Mouse (Mus musculus) left cerebral cortex, postnatal 10 days (tissue): ENCODE measurements around the gene Dbf4. TPM values are rescaled to one million over a fixed set of nuclear protein-coding genes. Genes with fewer than 3 reads are reported as not detected.

Source experiments
- DNase-seq, 2 experiments: peaks; one replicate each; pipeline ENCODE4 v3.0.0; 2021 to 2022; ENCODE audit warnings: low spot score in 2 of 2, mixed read lengths in 1 of 2; ENCODE audit errors: extremely low spot score in 1 of 2
- intact Hi-C: fragments of 180-260 bp; cut with DNase I; formaldehyde crosslinking; loops from one replicate; pipeline ENCODE4 v1.15.1; 2025
- total RNA-seq, 2 experiments: library from RNA; stranded (reverse); gene quantifications; 2 replicates each; pipeline ENCODE4 v1.2.3; 2021

Gene Dbf4
- 1 to 10 TPM; 4.2 to 4.7 TPM for total RNA-seq

- DNase-seq, result peak; percentile 84 to 95
- intact Hi-C loops, result no loop called here
Observed at GRCm38 (mm10) chr5:8422157-8422931, at the start of gene Dbf4, which contains the start of gene Slc25a40. Dbf4 (minus strand) TSS chr5:8422716. Slc25a40 (plus strand) TSS chr5:8422850.

GRCm38 (mm10) chr5:8456561-8456960, 34.0 kb upstream of the Dbf4 start:
- intact Hi-C loops, result no loop called here
- no peak for DNase-seq

- no peak for DNase-seq
- intact Hi-C loops, result no loop called here
Observed at GRCm38 (mm10) chr5:8455565-8455964, 33.0 kb upstream of the Dbf4 start.

GRCm38 (mm10) chr5:8439095-8439494, 16.6 kb upstream of the Dbf4 start:
- no peak for DNase-seq
- intact Hi-C loops, result no loop called here

- no peak for DNase-seq
- intact Hi-C loops, result no loop called here
Observed at GRCm38 (mm10) chr5:8437481-8438156, 15.1 kb upstream of the Dbf4 start.

- DNase-seq, result no peak
- intact Hi-C loops, result no loop called here
Observed at GRCm38 (mm10) chr5:8425899-8426298, 3.4 kb upstream of the Dbf4 start.

GRCm38 (mm10) chr5:8424116-8424515, 1.6 kb upstream of the Dbf4 start:
- DNase-seq, result no peak
- intact Hi-C loops, result no loop called here

GRCm38 (mm10) chr5:8422932-8423928, 714 bp upstream of the Dbf4 start:
- intact Hi-C loops, result no loop called here
- no peak for DNase-seq

GRCm38 (mm10) chr5:8421424-8421823, 1.1 kb downstream of the Dbf4 start:
- DNase-seq, result no peak
- intact Hi-C loops, result no loop called here

- no peak for DNase-seq
- intact Hi-C loops, result no loop called here
Observed at GRCm38 (mm10) chr5:8417443-8417842, 5.1 kb downstream of the Dbf4 start.

GRCm38 (mm10) chr5:8416683-8417413, 5.7 kb downstream of the Dbf4 start:
- intact Hi-C loops, result no loop called here
- no peak for DNase-seq

GRCm38 (mm10) chr5:8408746-8409145, 13.8 kb downstream of the Dbf4 start:
- no peak for DNase-seq
- intact Hi-C loops, result no loop called here

- intact Hi-C loops, result no loop called here
- DNase-seq, result no peak
Observed at GRCm38 (mm10) chr5:8397587-8398249, 24.8 kb downstream of the Dbf4 start.

GRCm38 (mm10) chr5:8393891-8394583, 28.5 kb downstream of the Dbf4 start:
- no peak for DNase-seq
- intact Hi-C loops, result no loop called here

- DNase-seq, result no peak
- intact Hi-C loops, result no loop called here
Observed at GRCm38 (mm10) chr5:8374297-8374906, 48.1 kb downstream of the Dbf4 start.

GRCm38 (mm10) chr5:8373415-8373814, 49.1 kb downstream of the Dbf4 start:
- intact Hi-C loops, result no loop called here
- no peak for DNase-seq

- DNase-seq, result no peak
- intact Hi-C loops, result loop anchor here (5.0 kb wide), 1 partner anchor 201 kb away; no protein-coding TSS in a partner anchor
Observed at GRCm38 (mm10) chr5:8368781-8369180, 53.7 kb downstream of the Dbf4 start.
